Mouse (Mus musculus) kidney, adult 2 months (tissue): ENCODE measurements at regions not wholly inside any gene's neighbourhood (a gene's known extent, or its start where the extent isn't known, plus 50 kb on each side); places are given as distances from the start of the nearest gene placed in this dataset.

ENCODE experiments used
- CTCF ChIP-seq: fragments of 200-500 bp; conservative IDR thresholded peaks from 2 replicates; pipeline ENCODE4 v1.5.1; 2011; ENCODE audit warnings: low read depth, mild to moderate bottlenecking, control low read depth, low read length, moderate library complexity, mixed read lengths; ENCODE audit not compliant: insufficient read depth, insufficient read length
- POLR2A ChIP-seq: fragments of 200-500 bp; IDR thresholded peaks from one replicate; pipeline ENCODE4 v1.6.1; 2011; ENCODE audit warnings: low read depth, low read length, control low read depth

DNA sequence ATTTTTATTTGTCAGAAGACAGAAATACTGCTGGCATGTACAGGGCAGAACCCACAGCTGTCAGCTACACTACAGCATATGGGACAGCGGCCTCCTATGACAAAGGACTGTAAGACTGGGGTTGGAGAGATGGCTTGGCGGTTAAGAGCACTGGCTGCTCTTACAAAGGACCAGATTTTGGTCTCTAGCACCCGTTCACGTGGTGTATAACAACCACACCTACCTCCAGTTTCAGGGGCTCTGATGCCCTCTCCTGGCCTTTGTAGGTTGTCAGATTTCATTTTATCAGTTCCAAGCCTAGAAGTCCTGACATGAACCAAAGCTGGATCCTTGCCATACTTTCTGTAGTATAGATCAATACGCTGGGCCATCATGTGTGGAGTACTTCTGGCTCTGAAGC is 54.9 kb upstream of the Elk3 start:
- TF ChIP-seq CTCF (no peak), POLR2A (no peak)
